Mouse (Mus musculus) bone marrow macrophage, adult 2 months (primary cell): ENCODE results near the gene Hspa14.

Experiments used
- CTCF ChIP-seq: IDR thresholded peaks from 2 replicates; pipeline ENCODE4 v1.5.1; 2012; ENCODE audit warnings: low read depth, mild to moderate bottlenecking, low read length, moderate library complexity
- POLR2A ChIP-seq: IDR thresholded peaks from 2 replicates; pipeline ENCODE4 v1.6.1; 2012; ENCODE audit warnings: mild to moderate bottlenecking, low read depth, low read length, borderline replicate concordance

GRCm38 (mm10) chr2:3456590-3456989 lies 56.0 kb downstream of the Hspa14 start:
- no peak for TF ChIP-seq CTCF
- TF ChIP-seq POLR2A, result no peak
